Mouse (Mus musculus) c-Kit-positive CD71-positive TER-119-positive erythroid progenitor cells, embryonic 14.5 days (primary cell): Measurements from ENCODE around the gene Inafm1.
"Not testable (repeated sequence)": the region's sequence is repeated elsewhere in the genome, so short reads cannot be mapped to it uniquely, and the experiment has no call there.

ENCODE experiments used
- DNase-seq: peaks from one replicate; pipeline ENCODE4 v3.0.0-alpha.2; 2013; ENCODE audit warnings: low spot score

Gene Inafm1

GRCm38 (mm10) chr7:16263015-16263787, 10.2 kb downstream of the Inafm1 start:
- DNase-seq = peak; percentile 84

GRCm38 (mm10) chr7:16261097-16261496, 12.3 kb downstream of the Inafm1 start:
- DNase-seq = no peak

GRCm38 (mm10) chr7:16259110-16259590, 14.3 kb downstream of the Inafm1 start, which contains the start of gene C5ar1:
C5ar1 (minus strand) TSS chr7:16259540.
- DNase-seq = no peak

GRCm38 (mm10) chr7:16257830-16258229, 15.6 kb downstream of the Inafm1 start:
- DNase-seq = no peak

- DNase-seq = not testable (repeated sequence)
Observed at GRCm38 (mm10) chr7:16255963-16256362, 17.5 kb downstream of the Inafm1 start.

- DNase-seq = no peak
Observed at GRCm38 (mm10) chr7:16254195-16254594, 19.2 kb downstream of the Inafm1 start.

- DNase-seq = no peak
Observed at GRCm38 (mm10) chr7:16250687-16251086, 22.7 kb downstream of the Inafm1 start.

- no peak for DNase-seq
Observed at GRCm38 (mm10) chr7:16245958-16246357, 27.5 kb downstream of the Inafm1 start.

GRCm38 (mm10) chr7:16244067-16244466, 29.4 kb downstream of the Inafm1 start, which contains the start of gene C5ar2:
C5ar2 (minus strand) TSS chr7:16244154.
- no peak for DNase-seq

- DNase-seq = no peak
Observed at GRCm38 (mm10) chr7:16242198-16242597, 31.2 kb downstream of the Inafm1 start.

GRCm38 (mm10) chr7:16241787-16242186, 31.6 kb downstream of the Inafm1 start:
- DNase-seq = peak; percentile 29

GRCm38 (mm10) chr7:16240978-16241303, 32.5 kb downstream of the Inafm1 start:
- peak; percentile 47 for DNase-seq

- DNase-seq = peak; percentile 64
Observed at GRCm38 (mm10) chr7:16240281-16240977, 33.0 kb downstream of the Inafm1 start.

- DNase-seq = peak; percentile 22
Observed at GRCm38 (mm10) chr7:16239554-16239997, 33.8 kb downstream of the Inafm1 start.

GRCm38 (mm10) chr7:16229869-16230268, 43.5 kb downstream of the Inafm1 start:
- DNase-seq = no peak
